Mouse (Mus musculus) spleen, postnatal 0 days (tissue): Measurements from ENCODE around the gene Gm428. TPM values are rescaled to one million over a fixed set of nuclear protein-coding genes. Genes with fewer than 3 reads are reported as not detected.

ENCODE experiments used
- polyA plus RNA-seq: library from polyadenylated mRNA; unstranded; fragments of >200 nt; fragmentation: Nextera tagmentation; extraction: Ambion mirVana; gene quantifications from 2 replicates; pipeline ENCODE4 v1.2.1, GENCODE M21; 2015

Gene Gm428
- not detected in 2 replicates for polyA plus RNA-seq

DNA sequence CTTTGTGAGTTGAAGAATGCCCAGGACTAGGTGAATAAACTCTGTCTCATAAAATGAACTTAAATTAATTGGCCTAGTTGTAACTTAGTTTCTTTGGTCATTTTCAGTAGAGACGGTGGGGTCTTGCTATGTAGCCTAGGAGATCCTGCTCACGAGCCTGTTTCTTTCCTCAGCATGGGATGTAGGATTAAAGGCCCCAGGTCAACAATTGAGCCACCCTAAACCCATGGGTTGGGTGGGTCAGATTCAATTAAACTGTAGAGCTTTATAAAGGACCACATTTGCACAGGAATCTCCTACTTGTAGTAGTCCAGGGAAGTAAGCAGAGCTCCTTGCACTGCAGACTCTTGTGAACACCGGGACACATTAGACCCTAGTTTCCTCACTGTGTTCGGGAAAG is at the start of gene Gm428:
TSS of gene Gm428 (plus strand) at position 301 of the 400 bp plus-strand sequence.

GRCm38 (mm10) chr4:73637821-73638220 is 45.5 kb upstream of the Gm428 start, which contains the start of gene Gm11236:
Gene Gm11236, plus strand, starts transcription at chr4:73638121.

GRCm38 (mm10) chr4:73668054-73668453 is 15.3 kb upstream of the Gm428 start, which contains the start of gene Gm11239:
Gene Gm11239, plus strand, starts transcription at chr4:73668354.

Other genes starting within 250 kb of the Gm428 start
- not detected in 2 replicates for gene Gm11238, start 75.6 kb upstream of the Gm428 start, polyA plus RNA-seq
- gene Gm11237, start 60.5 kb upstream of the Gm428 start, polyA plus RNA-seq, result not detected in 2 replicates
- not detected in 2 replicates for gene Gm11236, start 45.4 kb upstream of the Gm428 start, polyA plus RNA-seq
- not detected in 2 replicates for gene Gm11239, start 15.2 kb upstream of the Gm428 start, polyA plus RNA-seq
- gene Rasef, start 107.5 kb downstream of the Gm428 start, polyA plus RNA-seq, result 0.05 and 0.22 TPM in 2 replicates
- gene Gm11758, start 192.8 kb downstream of the Gm428 start, polyA plus RNA-seq, result not detected in 2 replicates
- not detected in 2 replicates for gene Gm11757, start 207.6 kb downstream of the Gm428 start, polyA plus RNA-seq
- gene Gm13871, start 222.4 kb downstream of the Gm428 start, polyA plus RNA-seq, result not detected in 2 replicates
- not detected in 2 replicates for gene Gm11756, start 237.2 kb downstream of the Gm428 start, polyA plus RNA-seq